Mouse (Mus musculus): ENCODE results near the gene Ceacam1.
"Not testable (repeated sequence)": the region's sequence is repeated elsewhere in the genome, so short reads cannot be mapped to it uniquely, and the experiment has no call there.

Ceacam1 gene

GRCm38 (mm10) chr7:25477091-25477751, at the start of gene Ceacam1:
TSS of gene Ceacam1 (minus strand) at chr7:25477603.
- peak; percentile 9 for DNase-seq (ENCODE audit: low read depth, low spot score)

- DNase-seq (ENCODE audit: low read depth, low spot score): not testable (repeated sequence)
Measured at GRCm38 (mm10) chr7:25516070-25516777, 38.8 kb upstream of the Ceacam1 start.

- DNase-seq (ENCODE audit: low read depth, low spot score): not testable (repeated sequence)
Measured at GRCm38 (mm10) chr7:25515667-25516066, 38.3 kb upstream of the Ceacam1 start.

DNA sequence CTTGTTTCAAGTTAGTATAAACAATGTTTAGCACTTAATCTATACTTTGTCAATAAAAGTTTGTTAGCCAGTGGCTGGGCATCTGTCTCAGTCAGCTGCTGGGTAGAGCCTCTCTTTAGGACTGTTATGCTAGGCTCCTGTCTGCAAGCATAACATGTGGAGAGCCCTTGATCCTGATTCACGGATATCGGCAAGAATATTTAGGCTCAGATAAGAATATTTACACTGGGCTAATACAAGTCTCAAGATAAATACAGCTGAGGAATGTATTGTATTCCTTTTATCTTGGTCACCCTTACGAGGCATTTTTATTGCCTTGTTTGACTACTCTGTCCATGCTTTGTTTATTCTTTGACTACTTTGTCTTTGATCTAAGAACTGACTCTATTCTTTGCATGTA, 32.5 kb upstream of the Ceacam1 start:
- no peak for DNase-seq (ENCODE audit: low read depth, low spot score)

GRCm38 (mm10) chr7:25494649-25495048, 17.2 kb upstream of the Ceacam1 start:
- DNase-seq (ENCODE audit: low read depth, low spot score): no peak

DNA sequence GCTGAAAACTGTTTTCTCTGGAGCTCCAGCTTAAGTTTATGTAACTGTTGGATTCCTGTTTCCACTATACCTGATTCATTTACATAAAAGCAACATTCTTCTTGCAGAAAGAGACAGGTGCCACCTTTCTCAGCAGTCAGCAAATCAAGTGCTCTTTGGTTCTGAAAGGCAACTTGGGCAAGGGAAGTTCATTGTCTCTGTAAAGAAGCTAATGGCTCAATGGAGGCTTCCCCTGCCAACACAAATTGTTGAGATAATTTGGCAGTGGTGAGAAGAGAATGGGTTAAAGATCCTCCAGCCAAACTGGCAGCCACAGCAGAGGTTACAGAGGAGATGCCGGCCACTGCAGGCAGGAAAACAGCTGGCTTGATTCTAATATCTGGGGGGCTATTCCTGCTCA, 13.3 kb upstream of the Ceacam1 start:
- DNase-seq (ENCODE audit: low read depth, low spot score): not testable (repeated sequence)

DNA sequence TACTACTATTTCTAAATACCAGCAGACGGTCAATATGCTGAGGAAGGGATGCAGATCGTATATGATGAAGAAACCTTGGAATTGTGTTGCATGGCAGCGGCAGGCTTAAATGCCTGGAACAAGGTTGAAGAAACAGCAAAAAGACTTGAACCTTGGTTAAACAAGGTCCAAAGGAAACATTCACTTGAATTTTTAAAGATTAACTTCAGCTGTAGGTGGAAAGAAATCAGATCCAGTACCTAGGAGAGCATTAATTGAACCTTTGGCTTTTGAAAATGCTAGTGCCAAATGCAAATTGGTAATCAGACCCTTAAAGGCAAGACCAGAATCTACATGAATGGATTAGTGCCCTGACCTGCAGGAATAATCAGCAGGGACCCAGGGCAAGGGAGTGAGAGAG, 12.0 kb upstream of the Ceacam1 start:
- DNase-seq (ENCODE audit: low read depth, low spot score): not testable (repeated sequence)

- no peak for DNase-seq (ENCODE audit: low read depth, low spot score)
Measured at GRCm38 (mm10) chr7:25486186-25486585, 8.8 kb upstream of the Ceacam1 start.

GRCm38 (mm10) chr7:25485061-25485460, 7.7 kb upstream of the Ceacam1 start:
- no peak for DNase-seq (ENCODE audit: low read depth, low spot score)

GRCm38 (mm10) chr7:25483133-25483735, 5.8 kb upstream of the Ceacam1 start:
- DNase-seq (ENCODE audit: low read depth, low spot score): no peak

DNA sequence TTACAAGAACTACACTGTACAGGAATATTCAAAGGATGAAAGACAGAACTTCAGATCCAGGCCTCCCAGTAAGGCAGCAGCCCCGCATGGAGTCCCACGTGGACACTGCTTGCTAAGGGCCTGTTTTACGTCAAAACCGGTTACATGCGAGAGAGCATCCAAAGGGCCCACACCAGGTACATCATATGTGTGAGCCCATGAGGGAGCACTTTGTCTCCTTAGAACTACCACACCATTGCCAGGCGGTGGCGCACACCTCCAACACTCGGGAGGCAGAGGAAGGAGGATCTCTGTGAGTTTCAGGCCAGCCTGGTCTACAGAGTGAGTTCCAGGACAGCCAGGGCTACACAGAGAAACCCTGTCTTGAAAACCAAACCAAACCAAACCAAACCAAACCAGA, 3.4 kb upstream of the Ceacam1 start:
- DNase-seq (ENCODE audit: low read depth, low spot score): not testable (repeated sequence)

GRCm38 (mm10) chr7:25479440-25479839, 2.0 kb upstream of the Ceacam1 start:
- peak; percentile 14 for DNase-seq (ENCODE audit: low read depth, low spot score)

DNA sequence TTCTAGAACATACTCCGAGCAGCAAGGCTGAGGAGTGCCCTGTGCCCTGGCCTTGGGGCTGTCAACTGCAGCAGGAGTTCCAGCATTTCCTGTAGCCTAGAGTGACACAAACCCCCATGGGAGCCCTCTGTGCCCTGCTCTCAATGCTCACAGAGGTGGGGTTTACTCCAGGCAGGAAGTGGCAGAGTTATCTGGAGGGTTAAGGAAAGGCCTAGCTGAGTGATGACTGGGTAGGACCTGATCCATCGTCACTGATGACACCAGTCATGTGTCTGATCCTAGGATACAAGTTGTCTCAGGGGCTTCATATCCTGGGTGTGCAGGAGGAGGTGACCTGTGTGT, 320 bp upstream of the Ceacam1 start:
- not testable (repeated sequence) for DNase-seq (ENCODE audit: low read depth, low spot score)

DNA sequence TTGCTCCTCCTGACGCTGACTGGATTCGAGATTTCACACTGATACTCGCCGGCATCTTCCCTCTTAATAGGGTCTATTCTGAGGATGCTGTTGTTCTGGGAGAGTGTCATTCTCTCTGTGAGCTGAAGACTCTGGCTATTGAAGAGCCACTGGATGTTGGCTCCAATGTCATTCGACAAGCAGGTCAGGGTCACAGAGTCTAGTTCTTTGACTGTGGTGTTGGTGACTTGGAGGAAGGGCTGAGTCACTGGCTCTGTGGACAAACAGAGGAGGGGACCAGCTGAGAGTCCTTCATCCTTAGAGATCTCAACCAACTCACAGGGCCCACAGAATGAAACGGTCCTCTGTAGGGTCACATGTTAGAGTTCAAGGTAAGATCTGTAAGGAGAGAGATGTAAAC, 5.6 kb downstream of the Ceacam1 start:
- not testable (repeated sequence) for DNase-seq (ENCODE audit: low read depth, low spot score)

- not testable (repeated sequence) for DNase-seq (ENCODE audit: low read depth, low spot score)
Measured at GRCm38 (mm10) chr7:25465586-25465985, 11.8 kb downstream of the Ceacam1 start.

GRCm38 (mm10) chr7:25465010-25465409, 12.4 kb downstream of the Ceacam1 start:
- no peak for DNase-seq (ENCODE audit: low read depth, low spot score)

DNA sequence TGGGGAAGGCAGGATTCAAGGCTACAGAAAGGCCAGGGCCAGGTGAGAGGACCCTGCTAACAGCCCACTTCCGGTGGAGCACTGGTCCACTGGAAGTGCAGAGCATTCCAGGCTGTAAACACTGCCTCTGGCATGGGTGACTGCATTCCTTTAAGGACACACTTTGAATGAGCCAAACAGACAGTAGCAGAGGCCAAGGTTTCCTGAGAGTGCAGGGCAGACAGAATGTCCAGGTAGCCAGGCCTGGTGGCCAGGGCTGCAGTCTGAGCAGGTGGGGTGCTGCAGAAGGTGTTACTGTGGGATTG, 15.4 kb downstream of the Ceacam1 start:
- DNase-seq (ENCODE audit: low read depth, low spot score): not testable (repeated sequence)

DNA sequence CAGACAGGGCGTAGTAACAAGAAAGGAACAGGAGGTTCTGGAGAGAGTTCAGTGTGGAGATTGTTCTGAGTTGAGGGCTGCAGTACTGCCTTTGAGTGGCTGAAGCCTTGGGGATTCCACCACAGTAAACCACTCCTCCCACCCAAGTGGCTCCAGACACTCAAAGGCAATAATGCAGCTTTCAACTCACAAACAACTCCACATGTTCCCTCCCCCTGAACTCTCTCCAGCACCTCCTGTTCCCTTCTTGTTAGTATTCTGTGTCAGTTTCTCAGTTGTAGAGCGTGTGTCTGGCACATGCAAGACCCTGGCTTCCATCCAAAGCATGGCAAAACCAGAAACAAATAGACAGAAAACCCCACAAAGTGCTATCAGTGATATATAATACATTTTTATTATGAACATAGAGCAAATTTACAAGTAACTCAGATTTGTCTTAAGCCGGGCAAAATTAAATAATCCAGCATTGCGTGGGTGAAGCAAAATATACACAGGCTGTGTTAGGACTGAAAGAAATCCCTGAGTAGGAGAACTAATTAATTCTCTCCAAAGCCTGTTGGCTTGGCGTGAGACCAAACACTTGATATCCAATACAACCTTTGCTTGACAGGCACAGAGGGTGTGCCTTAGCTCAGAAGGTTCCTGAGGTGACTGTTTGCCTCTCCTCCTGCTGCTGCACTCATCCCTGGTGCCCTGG, 15.9 kb downstream of the Ceacam1 start:
- DNase-seq (ENCODE audit: low read depth, low spot score): not testable (repeated sequence)

- no peak for DNase-seq (ENCODE audit: low read depth, low spot score)
Measured at GRCm38 (mm10) chr7:25452103-25452502, 25.3 kb downstream of the Ceacam1 start.

DNA sequence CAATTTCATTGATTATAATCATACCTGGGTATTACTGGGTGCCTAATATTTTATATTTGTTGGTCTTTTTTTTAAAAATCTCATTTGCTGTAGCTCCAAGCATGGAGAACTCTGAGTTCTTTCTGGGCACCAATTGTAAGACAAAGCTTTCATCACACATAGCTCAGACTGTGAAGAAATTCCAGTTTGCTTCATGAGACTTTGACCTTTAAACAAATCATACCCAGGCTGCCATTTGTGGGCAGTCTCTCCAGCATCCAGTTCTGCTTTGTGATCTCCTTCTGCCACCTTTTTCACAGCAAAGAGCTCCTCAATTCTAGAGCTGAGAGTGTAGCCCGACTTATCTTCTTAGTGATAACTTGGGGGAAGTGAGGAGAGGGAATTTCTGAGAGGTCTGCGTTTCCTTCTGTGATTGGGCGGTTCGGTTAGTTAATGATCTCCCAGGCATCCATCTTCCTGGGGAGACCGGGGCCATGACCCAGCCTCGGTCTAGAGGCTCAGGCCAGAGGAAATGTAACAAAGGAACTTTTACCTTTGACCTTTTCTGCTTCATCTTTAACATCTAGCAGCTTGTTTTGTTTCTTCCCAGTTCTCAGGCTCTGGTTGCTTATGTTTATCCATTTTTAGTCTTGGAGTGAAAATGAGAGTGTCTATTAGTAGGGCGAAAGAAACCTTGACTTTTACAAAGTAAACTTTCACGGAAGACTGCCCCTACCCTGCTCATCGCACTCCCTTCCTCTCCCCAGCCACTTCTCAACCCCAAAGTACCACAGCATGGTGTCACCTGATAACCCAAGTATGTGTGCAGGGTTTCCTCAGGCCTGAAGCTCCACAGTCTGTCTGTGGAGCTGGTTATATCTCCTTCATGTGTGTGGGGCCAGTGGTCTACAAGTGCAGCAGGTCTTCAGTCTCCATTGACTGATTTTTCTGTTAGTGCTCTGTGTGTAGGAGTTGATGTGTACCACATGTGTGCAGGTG, 27.2 kb downstream of the Ceacam1 start:
- DNase-seq (ENCODE audit: low read depth, low spot score): no peak

DNA sequence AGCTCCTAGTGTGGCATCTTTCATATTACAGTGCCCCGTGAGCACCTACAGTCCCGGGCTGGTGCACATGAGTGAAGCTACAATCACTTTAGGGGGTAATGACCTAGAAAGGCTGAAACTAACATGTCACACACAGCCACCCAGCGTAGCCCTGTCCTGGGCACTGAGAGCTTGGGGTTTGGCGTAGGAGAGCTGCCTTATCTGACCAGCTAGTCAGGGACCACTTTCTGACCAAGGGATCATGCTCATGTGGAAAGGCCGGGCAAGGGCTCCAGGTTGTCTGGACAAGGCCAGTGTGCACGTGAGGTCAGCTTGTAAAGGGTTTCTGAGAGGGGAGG, 36.6 kb downstream of the Ceacam1 start:
- no peak for DNase-seq (ENCODE audit: low read depth, low spot score)
